Mouse (Mus musculus): ENCODE data around the gene Eml2. TPM values are rescaled to one million over a fixed set of nuclear protein-coding genes. Genes with fewer than 3 reads are reported as not detected.
A peak's percentile ranks its signal among the peaks of the same experiment; 100 is the strongest.

Eml2 gene
- polyA plus RNA-seq, 1 experiment from 2014 or later = 6.0 TPM

DNA sequence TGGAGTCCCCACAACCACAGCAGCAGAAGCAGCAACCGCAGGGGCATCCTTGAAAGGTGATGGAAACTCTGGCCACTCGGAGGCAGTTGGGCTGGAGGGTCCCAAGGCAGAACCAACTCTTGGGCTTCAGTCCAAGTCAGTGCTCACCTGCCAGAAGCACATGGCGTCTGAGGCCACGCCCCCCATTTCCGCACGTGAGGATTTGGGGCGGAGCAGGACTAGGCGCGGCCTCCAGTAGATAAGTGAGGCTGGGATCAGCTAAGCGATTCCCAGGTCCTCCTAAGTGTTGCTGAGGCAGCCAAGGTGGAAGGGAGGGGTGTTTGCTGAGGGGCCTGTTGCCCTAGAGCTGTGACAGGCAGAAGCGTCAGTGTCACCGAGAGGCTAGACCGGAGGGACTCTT lies 11.2 kb upstream of the Eml2 start:
- Histone ChIP-seq H3K4me2 (replicated peaks) (peak overlapping the region; percentile 19; the same call in 1 of the 2 replicates), H3K9ac (replicated peaks) (0 out of 2 replicates have a peak overlapping the region, but pooled peaks have one; percentile 24), H3K27ac (replicated peaks) (no peak overlapping the region), H3K27me3 (peaks cover 66% of the 10 kb centered on the region), H3K9me3 (no peaks in the 10 kb centered on the region), H3K4me3 (0 out of 2 replicates have a peak overlapping the region, but pooled peaks have one; percentile 1), H3K4me1 (peaks cover 27% of the 10 kb centered on the region), H3K36me3 (no peaks in the 10 kb centered on the region)
- ATAC-seq (ENCODE audit: low FRiP score, low read depth) = no peak
- WGBS = 2% methylated on average over 13 of the region's 13 CpGs

DNA sequence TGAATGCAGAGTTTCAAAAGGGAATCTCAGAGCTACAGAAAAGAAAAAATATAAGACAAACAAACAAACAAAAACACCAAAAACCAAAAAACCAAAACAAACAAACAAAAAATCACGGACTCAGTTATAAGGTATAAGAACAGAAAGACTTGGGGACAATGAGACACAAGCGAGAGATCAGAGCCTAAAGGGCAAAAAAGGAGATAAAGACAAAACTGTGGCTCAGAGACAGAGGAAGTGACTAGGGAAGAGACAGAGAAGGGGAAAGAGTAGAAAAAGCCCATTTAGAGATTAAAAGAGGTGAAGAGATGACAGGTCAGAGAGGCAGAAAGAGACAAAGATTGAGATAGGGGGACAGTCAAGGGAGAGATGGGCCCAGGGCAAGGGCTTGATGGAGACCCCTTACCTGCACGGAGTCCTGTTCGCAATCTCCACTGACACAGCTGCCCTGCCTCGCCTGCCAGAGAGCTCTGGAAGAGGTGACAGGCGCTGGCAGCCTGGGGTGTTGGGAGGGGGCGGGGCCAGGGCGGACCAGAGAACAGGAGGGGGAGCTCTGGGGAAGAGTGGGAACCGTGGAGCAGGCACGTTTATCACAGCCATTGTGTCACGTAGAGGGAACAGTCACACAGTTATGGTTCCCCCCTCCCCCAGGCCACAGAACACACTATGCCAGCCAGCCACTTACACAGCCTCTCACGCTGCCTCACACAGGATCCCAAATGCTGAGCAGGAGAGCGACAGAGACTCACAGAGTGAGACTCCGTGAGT lies 10.4 kb upstream of the Eml2 start, which contains the start of gene Gipr:
Gene Gipr, minus strand, starts transcription at position 472 of the 768 bp plus-strand sequence.
- peak within 1 kb of the TSS; percentile 24; the same call in 1 of the 2 replicates for H3K9ac ChIP-seq (replicated peaks)
- H3K27ac ChIP-seq (replicated peaks) = no peak within 1 kb of the TSS; the same call in 1 of the 2 replicates
- 15% methylated on average over 14 of the region's 14 CpGs for WGBS
- peak; percentile 47; the same call in 1 of the 2 replicates for ATAC-seq (ENCODE audit: low FRiP score, low read depth)
- peaks cover 20% of the 10 kb centered on the region for H3K4me1 ChIP-seq
- peaks cover 57% of the 10 kb centered on the region for H3K27me3 ChIP-seq
- peak within 1 kb of the TSS; percentile 33 for H3K4me2 ChIP-seq (replicated peaks)
- H3K4me3 ChIP-seq = 0 out of 2 replicates have a peak within 1 kb of the TSS, but pooled peaks have one; percentile 4
- H3K9me3 ChIP-seq = no peaks in the 10 kb centered on the region
- no peaks in the 10 kb centered on the region for H3K36me3 ChIP-seq

GRCm38 (mm10) chr7:19166990-19167389 lies 9.2 kb upstream of the Eml2 start:
- Histone ChIP-seq H3K27me3 (peaks cover 49% of the 10 kb centered on the region), H3K9me3 (no peaks in the 10 kb centered on the region), H3K27ac (replicated peaks) (no peak overlapping the region), H3K9ac (replicated peaks) (no peak overlapping the region), H3K36me3 (no peaks in the 10 kb centered on the region), H3K4me3 (no peak overlapping the region), H3K4me1 (peaks cover 24% of the 10 kb centered on the region), H3K4me2 (replicated peaks) (no peak overlapping the region)
- WGBS = 97% methylated on average over 3 of the region's 3 CpGs
- ATAC-seq (ENCODE audit: low FRiP score, low read depth) = no peak

GRCm38 (mm10) chr7:19169506-19169905 lies 6.7 kb upstream of the Eml2 start:
- H3K9ac ChIP-seq (replicated peaks) = no peak overlapping the region
- H3K4me3 ChIP-seq = no peak overlapping the region
- peaks cover 29% of the 10 kb centered on the region for H3K27me3 ChIP-seq
- no peak for ATAC-seq (ENCODE audit: low FRiP score, low read depth)
- no peak overlapping the region for H3K4me2 ChIP-seq (replicated peaks)
- 67% methylated on average over 10 of the region's 10 CpGs for WGBS
- no peaks in the 10 kb centered on the region for H3K36me3 ChIP-seq
- no peaks in the 10 kb centered on the region for H3K9me3 ChIP-seq
- peaks cover 33% of the 10 kb centered on the region for H3K4me1 ChIP-seq
- no peak overlapping the region for H3K27ac ChIP-seq (replicated peaks)

DNA sequence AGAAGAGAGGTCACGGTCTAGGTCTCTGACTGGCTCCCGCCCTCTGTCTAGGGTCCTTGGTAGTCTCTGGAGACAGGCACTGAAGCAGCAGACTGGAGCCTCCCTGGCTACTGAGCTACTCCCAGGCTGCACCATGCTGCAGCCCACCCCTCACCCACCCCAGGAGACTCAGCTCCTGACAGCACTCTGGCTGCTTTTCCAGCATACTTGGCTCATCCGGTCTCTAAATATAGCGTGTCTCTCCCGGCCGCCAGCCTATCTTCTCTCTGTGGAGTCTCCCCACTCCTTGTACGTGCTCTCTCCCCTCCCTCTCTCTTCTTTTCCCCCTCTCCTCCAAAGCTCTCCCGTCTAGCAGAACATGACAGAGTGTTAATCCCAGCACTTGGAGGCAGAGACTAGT lies 6.1 kb upstream of the Eml2 start:
- Histone ChIP-seq H3K4me1 (peaks cover 26% of the 10 kb centered on the region), H3K27ac (replicated peaks) (0 out of 2 replicates have a peak overlapping the region, but pooled peaks have one; percentile 2), H3K36me3 (no peaks in the 10 kb centered on the region), H3K9ac (replicated peaks) (no peak overlapping the region), H3K4me2 (replicated peaks) (no peak overlapping the region), H3K27me3 (peaks cover 23% of the 10 kb centered on the region), H3K4me3 (no peak overlapping the region), H3K9me3 (no peaks in the 10 kb centered on the region)
- 68% methylated on average over 8 of the region's 8 CpGs for WGBS
- no peak for ATAC-seq (ENCODE audit: low FRiP score, low read depth)

DNA sequence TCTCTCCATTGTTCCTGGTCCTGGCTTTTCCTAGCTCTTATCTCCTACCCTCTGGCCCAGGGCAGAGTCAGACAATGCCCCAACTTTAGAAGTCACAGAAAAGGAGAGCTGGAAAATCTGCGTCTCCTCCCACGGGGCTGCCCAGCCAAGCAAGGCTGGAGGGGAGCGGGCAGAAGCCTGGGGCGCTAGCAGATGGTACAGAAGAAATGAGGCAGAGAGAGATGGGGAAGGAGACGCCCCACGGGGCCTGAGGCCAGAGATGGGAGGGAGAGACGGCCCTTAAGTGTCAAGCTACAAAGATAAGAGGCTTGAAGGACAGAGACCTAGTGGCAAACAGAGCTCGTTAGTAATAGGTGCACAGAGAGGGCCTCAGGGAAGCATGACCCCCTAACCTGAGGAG lies 4.4 kb upstream of the Eml2 start:
- Histone ChIP-seq H3K9me3 (no peaks in the 10 kb centered on the region), H3K9ac (replicated peaks) (no peak overlapping the region; the same call in none of the 2 replicates), H3K4me2 (replicated peaks) (no peak overlapping the region), H3K4me3 (no peak overlapping the region), H3K27me3 (peaks cover 27% of the 10 kb centered on the region), H3K4me1 (peaks cover 27% of the 10 kb centered on the region), H3K27ac (replicated peaks) (peak overlapping the region; percentile 65), H3K36me3 (no peaks in the 10 kb centered on the region)
- WGBS = 52% methylated on average over 8 of the region's 8 CpGs
- ATAC-seq (ENCODE audit: low FRiP score, low read depth) = no peak

DNA sequence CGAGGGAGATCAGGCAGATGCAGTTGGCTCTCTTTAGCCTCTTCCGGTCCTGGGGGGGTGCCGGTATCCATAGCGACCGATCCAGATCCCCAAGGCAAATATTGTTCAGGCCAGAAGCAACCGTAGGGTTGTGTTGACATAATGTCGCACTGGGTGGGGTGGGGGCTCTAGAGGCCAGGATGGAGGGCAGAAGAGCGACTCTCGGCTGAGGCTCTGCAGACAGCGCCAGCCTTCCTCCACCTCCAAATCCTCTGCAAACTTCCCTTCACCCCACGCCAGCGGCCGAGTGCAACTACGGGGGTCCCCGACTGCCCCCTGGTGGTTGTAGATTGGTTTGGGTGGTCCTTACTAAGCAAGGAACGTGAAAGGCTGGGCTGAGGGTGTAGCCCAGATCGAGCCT lies 3.3 kb upstream of the Eml2 start:
- Histone ChIP-seq H3K4me2 (replicated peaks) (peak overlapping the region; percentile 49), H3K4me3 (peak overlapping the region; percentile 36), H3K36me3 (no peaks in the 10 kb centered on the region), H3K9ac (replicated peaks) (peak overlapping the region; percentile 42), H3K27ac (replicated peaks) (peak overlapping the region; percentile 65), H3K27me3 (peaks cover 38% of the 10 kb centered on the region), H3K4me1 (peaks cover 28% of the 10 kb centered on the region), H3K9me3 (no peaks in the 10 kb centered on the region)
- ATAC-seq (ENCODE audit: low FRiP score, low read depth) = peak; percentile 25
- WGBS = 3% methylated on average over 17 of the region's 17 CpGs

- Histone ChIP-seq H3K27me3 (peaks cover 65% of the 10 kb centered on the region), H3K4me1 (peaks cover 55% of the 10 kb centered on the region), H3K4me3 (peak overlapping the region; percentile 45), H3K36me3 (no peaks in the 10 kb centered on the region), H3K27ac (replicated peaks) (peak overlapping the region; percentile 46), H3K9me3 (no peaks in the 10 kb centered on the region), H3K9ac (replicated peaks) (peak overlapping the region; percentile 53), H3K4me2 (replicated peaks) (peak overlapping the region; percentile 56)
- ATAC-seq (ENCODE audit: low FRiP score, low read depth) = peak; percentile 27
- WGBS = 2% methylated on average over 13 of the region's 21 CpGs
These were observed 311 bp downstream of the Eml2 start for GRCm38 (mm10) chr7:19176516-19176947.

- Histone ChIP-seq H3K4me3 (peak overlapping the region; percentile 45), H3K27ac (replicated peaks) (no peak overlapping the region), H3K9me3 (no peaks in the 10 kb centered on the region), H3K36me3 (no peaks in the 10 kb centered on the region), H3K4me1 (peaks cover 55% of the 10 kb centered on the region), H3K27me3 (peaks cover 69% of the 10 kb centered on the region), H3K4me2 (replicated peaks) (peak overlapping the region; percentile 56), H3K9ac (replicated peaks) (peak overlapping the region; percentile 53)
- no peak for ATAC-seq (ENCODE audit: low FRiP score, low read depth)
- WGBS = 61% methylated on average over 7 of the region's 7 CpGs
These were observed 995 bp downstream of the Eml2 start for GRCm38 (mm10) chr7:19177216-19177615.

GRCm38 (mm10) chr7:19178035-19178434 lies 1.8 kb downstream of the Eml2 start:
- H3K9me3 ChIP-seq = no peaks in the 10 kb centered on the region
- peaks cover 47% of the 10 kb centered on the region for H3K4me1 ChIP-seq
- WGBS = 6% methylated on average over 18 of the region's 18 CpGs
- no peak overlapping the region for H3K27ac ChIP-seq (replicated peaks)
- H3K9ac ChIP-seq (replicated peaks) = peak overlapping the region; percentile 39; the same call in 1 of the 2 replicates
- peaks cover 69% of the 10 kb centered on the region for H3K27me3 ChIP-seq
- peak overlapping the region; percentile 56 for H3K4me2 ChIP-seq (replicated peaks)
- H3K36me3 ChIP-seq = no peaks in the 10 kb centered on the region
- no peak for ATAC-seq (ENCODE audit: low FRiP score, low read depth)
- H3K4me3 ChIP-seq = peak overlapping the region; percentile 45

DNA sequence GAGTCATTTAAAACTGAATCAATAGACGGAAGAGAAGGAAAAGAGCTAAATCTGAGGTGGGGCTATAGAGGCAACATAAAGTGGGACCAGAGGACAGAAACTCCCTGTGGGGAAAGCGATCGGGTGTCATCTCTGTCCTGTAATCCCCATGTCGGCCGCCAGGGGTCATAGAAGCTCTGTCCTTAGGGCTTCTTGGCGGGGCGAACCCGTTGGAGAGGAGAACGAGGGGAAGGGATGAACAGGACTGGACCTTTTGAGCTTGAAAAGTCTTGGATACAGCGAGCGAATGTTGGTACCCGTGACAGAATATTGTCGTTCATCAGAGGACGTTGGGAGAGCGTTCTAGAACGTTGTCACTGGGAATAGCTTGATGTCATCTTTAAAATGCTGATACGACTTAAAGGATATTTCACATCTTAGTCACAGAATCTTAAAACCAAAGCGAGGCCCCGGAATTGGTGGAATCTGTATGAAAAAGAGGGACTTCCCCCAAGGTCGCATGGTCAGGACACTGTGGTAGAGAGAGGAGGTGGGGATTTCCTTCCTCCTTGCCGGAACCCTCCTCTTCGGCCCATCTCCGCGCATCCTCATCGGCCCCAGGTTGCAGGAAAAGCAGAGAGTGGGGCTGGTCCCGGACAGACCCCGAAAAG lies 2.3 kb downstream of the Eml2 start:
- Histone ChIP-seq H3K27me3 (peaks cover 66% of the 10 kb centered on the region), H3K27ac (replicated peaks) (no peak overlapping the region), H3K4me3 (peak overlapping the region; percentile 45), H3K4me1 (peaks cover 42% of the 10 kb centered on the region), H3K36me3 (0 out of 2 replicates have a peak, but pooled peaks cover 3% of the 10 kb centered on the region), H3K4me2 (replicated peaks) (peak overlapping the region; percentile 56), H3K9me3 (no peaks in the 10 kb centered on the region), H3K9ac (replicated peaks) (peak overlapping the region; percentile 39; the same call in 1 of the 2 replicates)
- no peak for ATAC-seq (ENCODE audit: low FRiP score, low read depth)
- 7% methylated on average over 27 of the region's 27 CpGs for WGBS

GRCm38 (mm10) chr7:19179173-19179572 lies 3.0 kb downstream of the Eml2 start:
- peaks cover 64% of the 10 kb centered on the region for H3K27me3 ChIP-seq
- peak overlapping the region; percentile 56 for H3K4me2 ChIP-seq (replicated peaks)
- H3K27ac ChIP-seq (replicated peaks) = no peak overlapping the region
- H3K36me3 ChIP-seq = 0 out of 2 replicates have a peak, but pooled peaks cover 6% of the 10 kb centered on the region
- WGBS = under 1% methylated on average over 32 of the region's 32 CpGs
- H3K9me3 ChIP-seq = no peaks in the 10 kb centered on the region
- H3K9ac ChIP-seq (replicated peaks) = no peak overlapping the region
- ATAC-seq (ENCODE audit: low FRiP score, low read depth) = no peak
- peak overlapping the region; percentile 45 for H3K4me3 ChIP-seq
- H3K4me1 ChIP-seq = peaks cover 43% of the 10 kb centered on the region

All from midbrain, embryonic 12.5 days (tissue).